Mouse (Mus musculus) right cerebral cortex, adult 18-20 months (tissue): ENCODE measurements around the gene Olfr1469.
"Not testable (repeated sequence)": the region's sequence is repeated elsewhere in the genome, so short reads cannot be mapped to it uniquely, and the experiment has no call there.

Experiments used
- DNase-seq: peaks from one replicate; pipeline ENCODE4 v3.0.0; 2022; ENCODE audit warnings: mixed read lengths

Olfr1469 gene

GRCm38 (mm10) chr19:13407549-13407948, at the start of gene Olfr1469:
Olfr1469 (plus strand) TSS chr19:13407849.
- no peak for DNase-seq

- no peak for DNase-seq
Measured at GRCm38 (mm10) chr19:13361936-13362335, 45.7 kb upstream of the Olfr1469 start, which contains the start of gene Olfr1467. Olfr1467 (plus strand) TSS chr19:13362236.

GRCm38 (mm10) chr19:13443109-13443508, 35.5 kb downstream of the Olfr1469 start, which contains the start of gene Olfr1471:
Olfr1471 (plus strand) TSS chr19:13443409.
- DNase-seq = not testable (repeated sequence)

- no peak for DNase-seq
Measured at GRCm38 (mm10) chr19:13455986-13456385, 48.3 kb downstream of the Olfr1469 start, which contains the start of gene Olfr1472. Olfr1472 (minus strand) TSS chr19:13456086.
